Comparison of ENCODE assay signal across 9 mouse cellular contexts in genomic region chr8:71693166-71694041, GRCm38 (mm10). TPM values are rescaled to one million over a fixed set of nuclear protein-coding genes. Genes with fewer than 3 reads are reported as not detected.
DNase-seq lines count a peak whose midpoint lies in the region; ATAC-seq lines count a peak whose summit lies in the region.
"Had no signal": no experiment of that assay in that cellular context is flagged by ENCODE, and none has a peak within 500 bp of the region (broad histone marks: within the 10 kb centered on the region; RNA-seq: fewer than 3 reads in every experiment).

No protein-coding gene starts in this region.

- peaks cover 20% of the 10 kb centered on the region for H3K4me1 ChIP-seq in forebrain, embryonic 10.5 days
- peaks cover 8% of the 10 kb centered on the region for H3K4me1 ChIP-seq in limb, embryonic 12.5 days (replicated peaks)
- H3K4me1 ChIP-seq in stomach, embryonic 14.5 days (ENCODE audit: control insufficient read depth, insufficient read depth, low read length) = peaks cover 4% of the 10 kb centered on the region; the same call in 1 of the 2 replicates

- no peaks in the 10 kb centered on the region for H3K36me3 ChIP-seq in forebrain, embryonic 10.5 days (replicated peaks)
- H3K36me3 ChIP-seq in limb, embryonic 12.5 days = no peaks in the 10 kb centered on the region
- H3K36me3 ChIP-seq in stomach, embryonic 14.5 days (ENCODE audit: control insufficient read depth, insufficient read depth, low read length) = no peaks in the 10 kb centered on the region

- 9% methylated on average over 68 of the region's 68 CpGs for WGBS in forebrain, embryonic 10.5 days
- 11% methylated on average over 68 of the region's 68 CpGs for WGBS in limb, embryonic 12.5 days
- WGBS in stomach, embryonic 14.5 days = 12% methylated on average over 68 of the region's 68 CpGs

- no peaks in the 10 kb centered on the region for H3K9me3 ChIP-seq in forebrain, embryonic 10.5 days
- no peaks in the 10 kb centered on the region for H3K9me3 ChIP-seq in limb, embryonic 12.5 days
- H3K9me3 ChIP-seq in stomach, embryonic 14.5 days (ENCODE audit: control insufficient read depth, low read depth, low read length) = no peaks in the 10 kb centered on the region

- intact Hi-C loops in heart, postnatal 10 days (cut with DNase I) = no loop called here

- ATAC-seq in limb, embryonic 12.5 days (ENCODE audit: insufficient number of reproducible peaks, insufficient read depth, low FRiP score, low TSS enrichment, low read depth) = no peak
- peak; percentile 47; the same call in 1 of the 2 replicates for ATAC-seq in stomach, embryonic 14.5 days (ENCODE audit: insufficient number of reproducible peaks, insufficient read depth, low FRiP score, low read depth)
- ATAC-seq in activated CD4-positive, CD25-positive, alpha-beta regulatory T cell, adult 4 months = no peak

- H3K4me3 ChIP-seq in forebrain, embryonic 10.5 days = peak overlapping the region; percentile 13
- H3K4me3 ChIP-seq in limb, embryonic 12.5 days (replicated peaks) = peak overlapping the region; percentile 17
- H3K4me3 ChIP-seq in stomach, embryonic 14.5 days (ENCODE audit: low read depth, low read length) = peak overlapping the region; percentile 7; the same call in 1 of the 2 replicates

- no peak overlapping the region for H3K27ac ChIP-seq in forebrain, embryonic 10.5 days
- no peak overlapping the region for H3K27ac ChIP-seq in limb, embryonic 12.5 days
- H3K27ac ChIP-seq in stomach, embryonic 14.5 days (ENCODE audit: low read length) = no peak overlapping the region
- H3K27ac ChIP-seq: macrophage had no signal

- DNase-seq in retina, postnatal 1 day = peak; percentile 62
- DNase-seq in retina, embryonic 14.5 days (ENCODE audit: low spot score) = no peak
- no peak for DNase-seq in forebrain, embryonic 10.5 days (ENCODE audit: extremely low spot score, low spot score)
- no peak for DNase-seq in kidney, adult 18-20 months
- DNase-seq in heart, postnatal 10 days = no peak

- peak overlapping the region; percentile 33 for H3K4me2 ChIP-seq in limb, embryonic 12.5 days
- H3K4me2 ChIP-seq in stomach, embryonic 14.5 days (replicated peaks; ENCODE audit: low read depth, low read length) = no peak overlapping the region; the same call in 1 of the 2 replicates

- peaks cover 99% of the 10 kb centered on the region for H3K27me3 ChIP-seq in forebrain, embryonic 10.5 days (ENCODE audit: poor library complexity, severe bottlenecking)
- H3K27me3 ChIP-seq in limb, embryonic 12.5 days = peaks cover 96% of the 10 kb centered on the region
- H3K27me3 ChIP-seq in stomach, embryonic 14.5 days (ENCODE audit: control insufficient read depth, insufficient read depth, low read length) = peaks cover 60% of the 10 kb centered on the region

- H3K9ac ChIP-seq in limb, embryonic 12.5 days (replicated peaks) = no peak overlapping the region
- H3K9ac ChIP-seq in stomach, embryonic 14.5 days (replicated peaks; ENCODE audit: low read depth, low read length) = no peak overlapping the region

RNA-seq across cellular contexts. Expression of gene Insl3, which starts 4.4 kb away (rescaled TPM):
- polyA plus RNA-seq in forebrain, embryonic 10.5 days (2016; fragmentation: Nextera tagmentation; extraction: Ambion mirVana) = 0.26 TPM in 1 of 2 replicates, not detected in the other
- 0.54 and 0.64 TPM in 2 replicates for polyA plus RNA-seq in limb, embryonic 12.5 days (2016; fragmentation: Nextera tagmentation; extraction: Ambion mirVana)
- polyA plus RNA-seq in stomach, embryonic 14.5 days (2014; fragmentation: Nextera tagmentation; extraction: Ambion mirVana) = 1.3 and 1.7 TPM in 2 replicates
- 10 to 100 TPM; 16.4 to 23.9 TPM for polyA plus RNA-seq in activated CD4-positive, CD25-positive, alpha-beta regulatory T cell, adult 4 months (2017; shearing (Covaris generic))
- total RNA-seq in heart, postnatal 10 days (2021) = 1 to 10 TPM; 5.1 to 5.4 TPM

RNA-seq across cellular contexts. Expression of gene B3gnt3, which starts 8.2 kb away (rescaled TPM):
- polyA plus RNA-seq in forebrain, embryonic 10.5 days (2016; fragmentation: Nextera tagmentation; extraction: Ambion mirVana) = 0.41 and 0.69 TPM in 2 replicates
- polyA plus RNA-seq in limb, embryonic 12.5 days (2016; fragmentation: Nextera tagmentation; extraction: Ambion mirVana) = 0.70 and 1.1 TPM in 2 replicates
- polyA plus RNA-seq in stomach, embryonic 14.5 days (2014; fragmentation: Nextera tagmentation; extraction: Ambion mirVana) = 4.7 and 5.4 TPM in 2 replicates
- polyA plus RNA-seq in activated CD4-positive, CD25-positive, alpha-beta regulatory T cell, adult 4 months (2017; shearing (Covaris generic)) = 1 to 10 TPM; 3.3 to 3.8 TPM
- 10 to 100 TPM; 12.0 to 12.2 TPM for total RNA-seq in heart, postnatal 10 days (2021)

RNA-seq across cellular contexts. Expression of gene Jak3, which starts 17.3 kb away (rescaled TPM):
- polyA plus RNA-seq in forebrain, embryonic 10.5 days (2016; fragmentation: Nextera tagmentation; extraction: Ambion mirVana) = 2.5 and 3.0 TPM in 2 replicates
- 3.8 and 4.4 TPM in 2 replicates for polyA plus RNA-seq in limb, embryonic 12.5 days (2016; fragmentation: Nextera tagmentation; extraction: Ambion mirVana)
- polyA plus RNA-seq in stomach, embryonic 14.5 days (2014; fragmentation: Nextera tagmentation; extraction: Ambion mirVana) = 5.4 and 6.0 TPM in 2 replicates
- polyA plus RNA-seq in activated CD4-positive, CD25-positive, alpha-beta regulatory T cell, adult 4 months (2017; shearing (Covaris generic)) = 10 to 100 TPM; 18.6 to 41.7 TPM
- total RNA-seq in heart, postnatal 10 days (2021) = 10 to 100 TPM; 14.3 to 15.0 TPM

RNA-seq across cellular contexts. Expression of gene Unc13a, which starts 21.8 kb away (rescaled TPM):
- 2.9 and 3.3 TPM in 2 replicates for polyA plus RNA-seq in forebrain, embryonic 10.5 days (2016; fragmentation: Nextera tagmentation; extraction: Ambion mirVana)
- polyA plus RNA-seq in limb, embryonic 12.5 days (2016; fragmentation: Nextera tagmentation; extraction: Ambion mirVana) = 0.60 and 0.86 TPM in 2 replicates
- 1.4 and 1.7 TPM in 2 replicates for polyA plus RNA-seq in stomach, embryonic 14.5 days (2014; fragmentation: Nextera tagmentation; extraction: Ambion mirVana)
- under 1 TPM; 0.37 to 0.93 TPM for polyA plus RNA-seq in activated CD4-positive, CD25-positive, alpha-beta regulatory T cell, adult 4 months (2017; shearing (Covaris generic))
- total RNA-seq in heart, postnatal 10 days (2021) = 1 to 10 TPM; 1.1 to 1.5 TPM

RNA-seq across cellular contexts. Expression of gene Fcho1, which starts 32.1 kb away (rescaled TPM):
- polyA plus RNA-seq in forebrain, embryonic 10.5 days (2016; fragmentation: Nextera tagmentation; extraction: Ambion mirVana) = 12.6 and 13.2 TPM in 2 replicates
- 5.5 and 6.0 TPM in 2 replicates for polyA plus RNA-seq in limb, embryonic 12.5 days (2016; fragmentation: Nextera tagmentation; extraction: Ambion mirVana)
- 5.5 and 7.4 TPM in 2 replicates for polyA plus RNA-seq in stomach, embryonic 14.5 days (2014; fragmentation: Nextera tagmentation; extraction: Ambion mirVana)
- 10 to 100 TPM; 55.0 to 72.9 TPM for polyA plus RNA-seq in activated CD4-positive, CD25-positive, alpha-beta regulatory T cell, adult 4 months (2017; shearing (Covaris generic))
- 1 to 10 TPM; 1.3 to 2.4 TPM for total RNA-seq in heart, postnatal 10 days (2021)
